23 mouse cellular contexts compared by ENCODE assay signal in the genomic region with DNA sequence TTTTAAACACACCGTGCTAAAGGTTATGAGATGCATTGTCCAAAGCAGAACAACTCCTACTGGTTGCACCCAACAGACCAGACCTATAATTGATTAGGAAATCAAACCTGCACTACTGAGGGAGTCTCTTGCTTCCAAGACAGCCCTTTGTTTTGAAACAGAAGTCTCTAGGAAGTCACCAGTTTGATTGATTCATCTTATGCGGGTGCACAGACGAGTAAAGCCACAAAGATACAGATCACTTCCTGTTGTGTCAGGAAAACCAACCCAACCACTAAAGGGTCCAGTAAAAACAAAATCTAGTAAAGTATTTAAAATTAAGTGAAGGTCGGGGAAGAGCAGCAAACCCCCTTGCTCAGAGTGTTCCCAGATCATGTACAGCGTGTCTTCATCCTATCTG. TPM values are rescaled to one million over a fixed set of nuclear protein-coding genes. Genes with fewer than 3 reads are reported as not detected.
DNase-seq lines count a peak whose midpoint lies in the region; ATAC-seq and TF ChIP-seq lines count a peak whose summit lies in the region.
"Had no signal": no experiment of that assay in that cellular context is flagged by ENCODE, and none has a peak within 500 bp of the region (broad histone marks: within the 10 kb centered on the region; RNA-seq: fewer than 3 reads in every experiment).

No protein-coding gene starts in this region.

- TF ChIP-seq POLR2A in bone marrow macrophage, adult 2 months (IDR thresholded peaks at IDR 0.05; ENCODE audit: borderline replicate concordance, low read depth, low read length): no peak

- H3K4me3 ChIP-seq in bone marrow macrophage, adult 2 months (ENCODE audit: insufficient read depth, low read length): no peak overlapping the region
- H3K4me3 ChIP-seq: embryonic facial prominence, embryonic 10.5 days; embryonic facial prominence, embryonic 12.5 days; forebrain, embryonic 13.5 days; forebrain, embryonic 15.5 days had no signal

- ATAC-seq in granulocyte monocyte progenitor cell, adult 5-6 weeks (replicated peaks; ENCODE audit: poor library complexity, severe bottlenecking): peak; percentile 53
- ATAC-seq in megakaryocyte progenitor cell, adult 5-6 weeks (replicated peaks; ENCODE audit: poor library complexity): peak; percentile 42; the same call in 1 of the 2 replicates
- no peak for ATAC-seq in megakaryocyte, adult 5-6 weeks (ENCODE audit: poor library complexity, severe bottlenecking)
- ATAC-seq: activated CD4-positive, CD25-positive, alpha-beta regulatory T cell, adult 4 months; CD4-positive, CD25-positive, alpha-beta regulatory T cell, adult 4 months; forebrain, embryonic 13.5 days; forebrain, embryonic 15.5 days; forebrain, postnatal 0 days; Patski had no signal

- H3K4me1 ChIP-seq in bone marrow macrophage, adult 2 months (ENCODE audit: control insufficient read depth, insufficient read depth, low read length): peaks cover 7% of the 10 kb centered on the region; the same call in 1 of the 2 replicates
- H3K4me1 ChIP-seq: embryonic facial prominence, embryonic 10.5 days; embryonic facial prominence, embryonic 12.5 days; forebrain, embryonic 13.5 days; forebrain, embryonic 15.5 days had no signal

- H3K27ac ChIP-seq in bone marrow macrophage, adult 2 months (ENCODE audit: insufficient read depth, low read depth, low read length): peak overlapping the region; percentile 52
- H3K27ac ChIP-seq: embryonic facial prominence, embryonic 10.5 days; embryonic facial prominence, embryonic 12.5 days; forebrain, embryonic 13.5 days; forebrain, embryonic 15.5 days had no signal

- TF ChIP-seq CTCF in bone marrow macrophage, adult 2 months (IDR thresholded peaks at IDR 0.05; ENCODE audit: low read depth, low read length): no peak

- peak; percentile 28 for DNase-seq in 416B (ENCODE audit: low read depth)
- DNase-seq in kidney, postnatal 4 days: no peak
- DNase-seq in cerebellum, adult 9-10 months: no peak
- DNase-seq: adrenal gland, adult 8-10 months; adrenal gland, postnatal 14 days; adrenal gland, postnatal 36 days; cerebellum, adult 11 months; cerebellum, adult 18-20 months; cerebellum, adult 8-10 months; cerebellum, postnatal 14 days; cerebellum, postnatal 36 days; forebrain, postnatal 0 days had no signal

RNA-seq across cellular contexts. Expression of gene N6amt1, which starts 58.3 kb away (rescaled TPM):
- polyA plus RNA-seq in bone marrow macrophage, adult 2 months (2012; ENCODE audit: insufficient read depth, insufficient read length, missing spikeins): 10.6 and 11.5 TPM in 2 replicates
- total RNA-seq in granulocyte monocyte progenitor cell, adult 5-6 weeks (2014; fragmentation: Nextera tagmentation): 7.8 and 19.6 TPM in 2 replicates
- total RNA-seq in granulocyte monocyte progenitor cell, adult 5-6 weeks (2017): 10.0 and 13.2 TPM in 2 replicates
- total RNA-seq in megakaryocyte progenitor cell, adult 5-6 weeks (2015): 13.8 and 18.7 TPM in 2 replicates
- total RNA-seq in megakaryocyte progenitor cell, adult 5-6 weeks (2017): 11.8 and 12.0 TPM in 2 replicates
- 9.1 and 9.5 TPM in 2 replicates for total RNA-seq in megakaryocyte, adult 5-6 weeks (2015)
- total RNA-seq in megakaryocyte, adult 5-6 weeks (2017): 6.3 and 6.9 TPM in 2 replicates
